Mouse (Mus musculus) layer of hippocampus, adult 18-20 months (tissue): ENCODE results near the gene Stat5b. TPM values are rescaled to one million over a fixed set of nuclear protein-coding genes. Genes with fewer than 3 reads are reported as not detected.

Experiments used
- DNase-seq, 2 experiments: peaks; one replicate each; pipeline ENCODE4 v3.0.0; 2022; ENCODE audit warnings: low spot score in 2 of 2
- total RNA-seq, 2 experiments: library from RNA; stranded (reverse); gene quantifications; 2 replicates each; pipeline ENCODE4 v1.2.3; 2021

Stat5b gene
- total RNA-seq, 2 experiments from 2014 or later, result 12.1 to 16.2 TPM

DNA sequence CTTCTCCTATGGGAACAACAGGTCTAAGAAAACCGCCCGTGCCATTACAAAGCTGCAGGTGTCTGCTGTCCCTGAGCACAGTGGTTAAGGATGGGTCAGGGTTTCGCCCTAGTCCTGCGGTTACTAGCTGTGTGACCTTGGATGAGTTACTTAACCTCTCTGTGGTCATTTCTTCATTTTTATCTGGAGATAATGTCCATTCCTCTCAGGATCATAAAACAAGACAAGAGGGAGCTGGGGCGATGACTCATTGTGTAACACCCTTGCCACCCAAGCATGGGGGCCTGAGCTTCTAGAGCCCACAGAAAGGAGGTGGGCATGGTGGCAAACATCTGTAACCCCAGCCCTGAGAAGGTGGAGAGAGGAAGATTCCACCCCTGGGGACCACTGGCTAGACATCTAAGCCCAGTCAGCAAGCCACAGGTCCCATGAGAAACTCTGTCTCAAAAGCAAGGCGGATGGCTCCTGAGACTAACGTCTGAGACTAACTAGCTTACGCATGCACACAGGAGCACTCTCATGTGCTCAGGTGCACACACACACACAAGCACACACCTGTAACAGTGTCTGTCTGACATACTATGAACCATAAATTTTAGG is 7.4 kb downstream of the Stat5b start:
- no peak for DNase-seq

GRCm38 (mm10) chr11:100842025-100842424 is 8.5 kb downstream of the Stat5b start:
- DNase-seq, result no peak

DNA sequence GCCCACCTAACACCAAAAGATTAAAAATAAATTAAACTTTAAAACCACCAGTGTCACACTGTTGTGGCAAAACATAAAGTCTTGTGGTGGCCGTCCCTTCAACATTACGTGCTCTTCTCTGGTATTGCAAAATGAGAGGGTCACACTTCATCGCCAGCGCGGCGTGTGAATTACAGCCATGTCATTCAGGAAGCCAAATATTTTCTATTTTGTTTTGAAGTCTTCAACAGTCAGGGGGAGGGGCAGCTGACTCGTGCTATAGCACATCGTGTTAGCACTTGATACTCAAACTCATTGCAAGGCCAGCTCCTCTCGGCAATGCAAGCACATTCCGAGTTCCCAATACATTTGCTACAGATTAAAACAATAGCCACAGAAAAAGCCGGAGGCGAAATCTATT is 9.7 kb downstream of the Stat5b start:
- no peak for DNase-seq

DNA sequence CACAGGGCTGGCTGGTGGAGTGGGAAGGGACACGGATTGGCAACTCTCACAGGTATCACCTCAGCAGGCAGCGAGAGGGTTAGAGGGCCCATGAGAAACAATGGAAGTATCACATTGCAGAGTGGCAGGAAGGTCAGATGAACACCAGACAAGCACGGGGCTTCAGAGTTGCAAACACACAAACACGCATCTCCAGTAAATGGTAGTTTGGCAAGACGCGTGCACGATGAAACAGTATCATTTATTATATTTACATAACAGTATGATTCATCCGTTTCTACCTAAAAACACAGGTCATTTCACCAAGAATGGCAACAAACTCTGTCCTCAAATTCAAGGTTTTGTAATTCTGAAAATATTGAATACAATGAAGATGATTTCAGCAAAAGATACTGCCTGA is 11.0 kb downstream of the Stat5b start:
- DNase-seq, result no peak

DNA sequence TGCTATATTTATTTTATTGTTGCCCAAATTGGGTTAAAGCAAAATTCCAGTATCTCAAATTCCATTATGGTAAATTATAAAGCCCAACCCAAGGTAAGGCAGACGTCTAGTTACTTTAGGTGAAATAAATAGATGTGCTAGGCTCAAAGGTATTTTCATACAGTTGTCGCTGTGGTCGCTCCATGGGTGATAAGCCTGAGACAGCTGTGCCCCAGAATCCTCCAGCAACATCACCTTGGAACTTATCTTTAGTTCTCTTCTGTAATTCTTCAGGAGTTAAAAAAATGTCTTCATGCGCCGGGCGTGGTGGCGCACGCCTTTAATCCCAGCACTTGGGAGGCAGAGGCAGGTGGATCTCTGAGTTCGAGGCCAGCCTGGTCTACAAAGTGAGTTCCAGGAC is 11.6 kb downstream of the Stat5b start:
- no peak for DNase-seq

DNA sequence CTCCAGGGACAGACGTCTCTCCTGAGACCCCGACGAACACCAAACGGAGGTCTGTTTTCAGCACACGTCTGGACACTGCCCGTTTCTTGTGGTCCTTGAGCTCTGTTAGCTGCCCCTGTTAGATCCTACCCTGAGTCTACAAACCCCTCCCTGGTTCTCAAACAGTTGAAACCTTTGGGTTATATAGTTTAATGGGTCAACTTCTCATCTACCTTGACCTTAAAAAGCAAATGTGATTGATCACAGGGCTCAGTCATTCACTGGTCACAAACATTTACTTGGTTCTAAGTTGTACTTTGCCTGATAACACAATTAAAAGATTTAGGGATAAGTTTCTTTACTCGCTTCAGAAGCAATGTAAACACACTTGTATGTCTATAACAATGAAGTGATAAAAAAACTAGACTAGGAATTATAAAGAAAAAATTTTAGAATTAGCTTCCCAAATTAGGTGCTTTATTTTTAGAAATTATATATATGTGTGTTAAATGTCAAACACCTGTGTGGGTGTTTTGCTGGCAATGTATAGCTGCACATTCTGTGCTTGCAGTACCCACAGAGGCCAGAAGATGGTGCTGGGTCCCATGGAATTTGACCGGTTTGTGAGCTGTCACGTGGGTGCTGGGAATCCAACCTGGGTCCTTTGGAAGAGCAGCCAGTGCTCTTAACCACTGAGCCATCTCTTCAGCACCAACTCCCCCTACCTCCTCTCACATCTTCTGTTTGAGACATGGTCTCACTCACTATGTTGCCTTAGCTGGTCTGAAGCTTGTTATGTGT is 13.4 kb downstream of the Stat5b start:
- DNase-seq, result no peak

DNA sequence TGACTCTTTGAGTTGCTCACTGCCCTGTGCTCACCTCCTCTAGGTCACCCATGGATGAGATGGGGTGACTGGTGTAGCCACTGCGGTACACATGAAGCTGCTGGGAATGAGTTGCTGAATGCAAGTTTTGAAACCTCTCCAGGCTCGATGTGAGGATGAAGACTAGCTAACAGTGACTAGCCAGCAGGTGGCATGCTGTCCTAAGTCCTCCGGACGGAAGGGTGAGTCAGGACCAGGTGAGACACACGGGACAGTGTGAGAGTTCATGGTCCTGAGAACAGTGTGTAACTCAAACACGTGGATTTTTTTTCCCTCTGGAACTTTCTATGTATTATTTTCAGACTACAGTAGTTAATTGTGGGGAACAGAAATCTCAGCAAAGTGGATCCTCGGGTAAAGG is 17.1 kb downstream of the Stat5b start:
- DNase-seq, result no peak

GRCm38 (mm10) chr11:100831396-100831795 is 19.1 kb downstream of the Stat5b start:
- DNase-seq, result no peak

- no peak for DNase-seq
These were observed 20.8 kb downstream of the Stat5b start for GRCm38 (mm10) chr11:100829691-100830090.

- DNase-seq, result no peak
These were observed 21.8 kb downstream of the Stat5b start for GRCm38 (mm10) chr11:100828676-100829151.

DNA sequence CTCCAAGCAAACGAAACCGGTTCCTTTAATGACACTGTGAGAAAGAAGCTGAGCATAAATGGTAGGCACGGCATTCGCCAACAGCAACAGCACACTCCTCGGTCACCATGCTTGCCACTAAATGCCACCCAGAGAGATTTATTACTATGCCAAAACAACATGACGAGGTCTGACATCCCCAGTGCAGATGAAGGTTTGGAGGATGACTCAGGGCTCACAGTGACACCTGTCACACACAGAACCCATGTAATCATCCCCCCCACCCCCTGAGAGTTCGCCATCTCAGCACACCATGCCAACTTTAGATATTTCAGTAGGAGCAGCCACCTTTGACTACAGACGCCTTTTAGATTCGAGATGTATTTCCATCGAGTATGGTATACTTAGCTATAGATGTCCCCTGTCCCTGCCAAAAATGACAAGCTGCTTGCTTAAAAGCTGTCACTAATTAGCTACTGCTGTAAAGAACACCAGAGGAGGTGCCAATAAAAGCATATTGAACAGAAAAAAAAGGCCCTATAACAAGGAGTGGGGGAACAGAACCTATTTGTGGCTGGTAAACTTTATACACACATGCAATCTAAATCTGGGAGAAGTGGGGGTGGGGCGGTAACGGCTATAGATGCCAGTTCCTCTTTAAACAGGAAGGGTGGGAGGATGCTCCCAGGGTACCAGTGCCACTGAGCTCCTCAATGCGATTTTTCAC is 24.2 kb downstream of the Stat5b start:
- peak in 1 of 2 experiments; percentile 40 for DNase-seq

- DNase-seq, result no peak
These were observed 25.1 kb downstream of the Stat5b start for GRCm38 (mm10) chr11:100825451-100825850.

GRCm38 (mm10) chr11:100824496-100824895 is 26.0 kb downstream of the Stat5b start:
- DNase-seq, result no peak

DNA sequence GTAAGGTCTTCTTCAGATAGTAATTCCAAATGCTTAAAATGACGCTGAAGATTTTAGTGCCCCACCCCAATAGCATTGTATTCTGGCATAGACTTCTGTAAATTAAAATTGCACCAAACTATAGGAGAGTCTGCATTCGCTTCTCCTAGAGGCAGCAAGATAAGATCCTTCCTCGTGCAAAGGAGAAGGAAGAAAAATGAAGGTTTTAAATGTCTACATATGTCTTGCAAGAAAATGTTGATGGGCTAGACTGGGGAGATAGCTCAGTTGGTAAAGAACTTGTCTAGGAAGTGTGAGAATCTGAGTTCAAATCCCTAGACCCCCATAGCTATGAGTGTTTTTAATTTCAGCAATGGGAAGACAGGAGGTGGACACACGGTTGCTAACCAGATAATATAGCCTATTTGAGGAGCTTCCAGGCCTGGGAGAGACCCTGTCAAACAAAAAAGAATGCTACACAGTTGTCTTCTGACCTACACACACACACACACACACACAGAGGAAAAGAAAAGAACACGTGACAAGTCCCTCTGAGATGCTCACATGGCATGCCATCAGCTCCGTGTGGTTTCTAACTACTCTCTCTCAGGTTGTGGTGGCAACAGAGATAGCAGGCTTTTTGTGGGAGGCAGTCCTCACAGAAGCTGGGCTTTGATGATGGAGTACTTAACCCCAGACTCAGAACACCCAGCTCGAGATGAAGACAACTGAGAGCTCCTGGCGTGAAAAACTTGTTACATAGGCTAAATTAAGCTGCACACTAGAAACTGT is 26.8 kb downstream of the Stat5b start:
- no peak for DNase-seq

DNA sequence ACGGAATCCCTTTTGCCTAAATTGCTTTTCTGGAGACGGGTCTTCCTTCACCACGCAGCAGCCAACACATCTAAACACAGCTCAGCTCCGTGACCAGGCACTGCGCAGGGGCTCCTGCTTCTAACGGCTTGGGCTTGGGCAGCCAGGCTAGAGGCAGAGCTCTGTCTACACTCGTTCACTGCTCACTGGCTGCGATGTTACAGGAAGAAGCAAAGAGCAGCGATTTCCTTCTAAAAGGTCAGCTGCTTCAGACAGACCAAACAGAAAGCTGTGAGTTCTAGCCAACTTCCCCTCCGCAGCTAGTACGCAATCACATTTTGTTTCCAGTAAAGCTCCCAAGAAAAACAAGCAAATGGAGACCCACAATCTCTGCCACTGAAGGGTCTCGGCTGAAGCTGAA is 28.2 kb downstream of the Stat5b start:
- no peak for DNase-seq

DNA sequence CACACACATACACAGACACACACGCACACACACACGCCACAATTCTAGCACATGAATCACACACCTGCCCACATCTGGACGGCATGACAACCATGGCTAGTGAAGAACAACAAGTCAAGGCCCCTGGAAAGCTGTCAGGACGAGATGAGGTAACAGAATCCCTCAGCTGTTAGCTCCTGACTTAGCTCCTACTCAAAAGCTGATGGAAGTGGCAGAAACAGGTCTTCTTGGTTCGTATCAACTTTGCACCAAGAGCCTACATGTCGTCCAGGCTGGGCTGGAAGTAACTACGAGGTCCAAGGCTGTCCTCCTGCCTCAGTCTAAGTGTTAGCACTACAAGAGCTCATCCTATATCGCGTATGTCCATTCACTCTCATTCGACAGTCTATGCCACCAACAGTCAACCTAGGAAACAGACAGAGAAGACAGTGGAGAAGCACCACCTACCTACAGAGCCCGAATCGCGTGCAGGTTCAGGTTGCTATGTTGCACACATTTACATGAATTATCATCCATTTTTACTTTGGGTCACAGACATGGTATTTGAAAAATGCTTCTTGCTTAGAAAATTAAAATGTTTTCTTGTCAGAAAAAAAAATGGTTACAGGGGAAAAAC is 28.8 kb downstream of the Stat5b start:
- DNase-seq, result no peak

GRCm38 (mm10) chr11:100820047-100820446 is 30.5 kb downstream of the Stat5b start:
- peak in 1 of 2 experiments; percentile 10 for DNase-seq

- no peak for DNase-seq
These were observed 30.9 kb downstream of the Stat5b start for GRCm38 (mm10) chr11:100819626-100820025.

DNA sequence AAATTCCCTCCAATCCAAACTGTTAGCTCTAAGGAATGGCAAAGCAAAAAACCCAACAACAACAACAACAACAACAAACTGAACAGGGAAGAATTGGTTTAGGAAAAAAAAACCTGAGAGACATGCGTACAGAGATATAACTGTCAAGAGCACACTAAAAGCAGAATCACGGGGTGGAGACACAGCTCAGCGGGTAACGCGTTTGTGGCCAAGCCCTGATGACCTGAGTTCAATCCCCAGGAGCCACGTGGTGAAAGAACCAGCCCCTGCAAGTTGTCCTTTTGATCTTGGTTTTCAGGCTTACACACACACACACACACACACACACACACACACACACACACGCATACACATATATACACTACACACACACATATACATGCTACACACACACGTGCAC is 31.5 kb downstream of the Stat5b start:
- no peak for DNase-seq

- DNase-seq, result no peak
These were observed 32.0 kb downstream of the Stat5b start for GRCm38 (mm10) chr11:100818359-100819012.
